Mouse (Mus musculus) thymus, adult 2 months (tissue): ENCODE results near the gene Plcd1. TPM values are rescaled to one million over a fixed set of nuclear protein-coding genes. Genes with fewer than 3 reads are reported as not detected.

Experiments used
- DNase-seq: peaks from one replicate; pipeline ENCODE4 v3.0.0; 2021
- H3K27ac ChIP-seq: fragments of 200-500 bp; 2 replicates; pipeline ENCODE4 v1.5.1; 2012; ENCODE audit warnings: low read length, control low read depth; ENCODE audit not compliant: control insufficient read depth, insufficient read depth
- H3K27me3 ChIP-seq: fragments of 200-500 bp; 2 replicates; pipeline ENCODE4 v1.6.1; 2012; ENCODE audit warnings: mild to moderate bottlenecking, low read length, moderate library complexity, mixed read lengths; ENCODE audit not compliant: control insufficient read depth, insufficient read depth
- H3K36me3 ChIP-seq: fragments of 200-500 bp; 2 replicates; pipeline ENCODE4 v1.6.1; 2012; ENCODE audit warnings: mild to moderate bottlenecking, low read length, moderate library complexity; ENCODE audit not compliant: control insufficient read depth, insufficient read depth
- H3K4me1 ChIP-seq: fragments of 200-500 bp; replicated peaks from 2 replicates; pipeline ENCODE4 v1.6.1; 2012; ENCODE audit warnings: low read length; ENCODE audit not compliant: control insufficient read depth, insufficient read depth
- H3K4me3 ChIP-seq: fragments of 200-500 bp; 2 replicates; pipeline ENCODE4 v1.5.1; 2012; ENCODE audit warnings: mild to moderate bottlenecking, low read length, control low read depth, moderate library complexity; ENCODE audit not compliant: control insufficient read depth, insufficient read depth
- CTCF ChIP-seq: fragments of 200-500 bp; IDR thresholded peaks from 2 replicates; pipeline ENCODE4 v1.5.1; 2012; ENCODE audit warnings: mild to moderate bottlenecking, control low read depth, low read length, moderate library complexity, borderline replicate concordance; ENCODE audit not compliant: control insufficient read depth, poor library complexity, insufficient read depth; ENCODE audit errors: extremely low read depth
- POLR2A ChIP-seq: fragments of 200-500 bp; IDR thresholded peaks from 2 replicates; pipeline ENCODE4 v1.6.1; 2012; ENCODE audit warnings: mild to moderate bottlenecking, low read length, control low read depth, moderate library complexity; ENCODE audit not compliant: control insufficient read depth, poor library complexity, insufficient read depth; ENCODE audit errors: extremely low read depth
- WGBS: fragments of 180-500 bp; shearing (Covaris S2); methylation state at CpG from one replicate; pipeline ENCODE4 v1.1.7; 2018; 5-methylcytosine and 5-hydroxymethylcytosine counted together
- polyA plus RNA-seq: library from polyadenylated mRNA; depleted of rRNA; stranded (reverse); fragments of >200 nt; gene quantifications from 2 replicates; pipeline ENCODE4 v1.2.3, GENCODE M21; 2012

The Plcd1 gene
- polyA plus RNA-seq, 1 experiment: 22.7 TPM

- H3K36me3 ChIP-seq: no peaks in the 10 kb centered on the region
- no peak for DNase-seq
- H3K27ac ChIP-seq: no peak overlapping the region
- 92% methylated on average over 13 of the region's 13 CpGs for WGBS
- no peaks in the 10 kb centered on the region for H3K27me3 ChIP-seq
- no peaks in the 10 kb centered on the region for H3K4me1 ChIP-seq
- no peak for TF ChIP-seq CTCF
- TF ChIP-seq POLR2A: no peak
- no peak overlapping the region for H3K4me3 ChIP-seq
Observed at GRCm38 (mm10) chr9:119070173-119070825, 23.0 kb downstream of the Plcd1 start.

GRCm38 (mm10) chr9:119068266-119068665 lies 25.0 kb downstream of the Plcd1 start:
- Histone ChIP-seq H3K27me3 (no peaks in the 10 kb centered on the region), H3K36me3 (no peaks in the 10 kb centered on the region), H3K27ac (no peak overlapping the region), H3K4me3 (no peak overlapping the region), H3K4me1 (peaks cover 8% of the 10 kb centered on the region)
- TF ChIP-seq POLR2A: no peak
- no peak for TF ChIP-seq CTCF
- WGBS: 93% methylated on average over 11 of the region's 11 CpGs
- no peak for DNase-seq

- WGBS: 6% methylated on average over 6 of the region's 6 CpGs
- TF ChIP-seq CTCF (peak; percentile 84; the same call in 1 of the 2 replicates), POLR2A (no peak)
- Histone ChIP-seq H3K4me3 (no peak overlapping the region), H3K27me3 (no peaks in the 10 kb centered on the region), H3K36me3 (no peaks in the 10 kb centered on the region), H3K27ac (no peak overlapping the region), H3K4me1 (peaks cover 10% of the 10 kb centered on the region)
- DNase-seq: peak; percentile 77
Observed at GRCm38 (mm10) chr9:119067601-119068000, 25.7 kb downstream of the Plcd1 start.

- Histone ChIP-seq H3K27me3 (no peaks in the 10 kb centered on the region), H3K4me1 (peaks cover 10% of the 10 kb centered on the region), H3K36me3 (no peaks in the 10 kb centered on the region), H3K27ac (no peak overlapping the region), H3K4me3 (no peak overlapping the region)
- no peak for TF ChIP-seq POLR2A
- TF ChIP-seq CTCF: no peak
- DNase-seq: no peak
- WGBS: 46% methylated on average over 4 of the region's 4 CpGs
Observed at GRCm38 (mm10) chr9:119064296-119064695, 29.0 kb downstream of the Plcd1 start.

GRCm38 (mm10) chr9:119063036-119063644 lies 30.2 kb downstream of the Plcd1 start:
- Histone ChIP-seq H3K4me3 (peak overlapping the region; percentile 16; the same call in 1 of the 2 replicates), H3K27ac (no peak overlapping the region), H3K36me3 (no peaks in the 10 kb centered on the region), H3K4me1 (peaks cover 10% of the 10 kb centered on the region), H3K27me3 (no peaks in the 10 kb centered on the region)
- WGBS: 69% methylated on average over 19 of the region's 19 CpGs
- TF ChIP-seq CTCF: no peak
- DNase-seq: no peak

GRCm38 (mm10) chr9:119060701-119061100 lies 32.6 kb downstream of the Plcd1 start:
- WGBS: 90% methylated on average over 10 of the region's 10 CpGs
- Histone ChIP-seq H3K4me3 (no peak overlapping the region), H3K27me3 (no peaks in the 10 kb centered on the region), H3K4me1 (peaks cover 10% of the 10 kb centered on the region), H3K36me3 (no peaks in the 10 kb centered on the region), H3K27ac (no peak overlapping the region)
- no peak for DNase-seq
- TF ChIP-seq POLR2A: no peak

- no peak overlapping the region for H3K4me3 ChIP-seq
- H3K27me3 ChIP-seq: no peaks in the 10 kb centered on the region
- no peaks in the 10 kb centered on the region for H3K36me3 ChIP-seq
- TF ChIP-seq CTCF (no peak), POLR2A (no peak)
- H3K27ac ChIP-seq: no peak overlapping the region
- H3K4me1 ChIP-seq: peaks cover 2% of the 10 kb centered on the region; the same call in 1 of the 2 replicates
- no peak for DNase-seq
- WGBS: 91% methylated on average over 7 of the region's 7 CpGs
Observed at GRCm38 (mm10) chr9:119058245-119058644, 35.1 kb downstream of the Plcd1 start.
